Mouse (Mus musculus): Measurements from ENCODE around the gene Fuca2.

The Fuca2 gene

GRCm38 (mm10) chr10:13536706-13537105, 37.4 kb downstream of the Fuca2 start:
- no peak for DNase-seq

GRCm38 (mm10) chr10:13539769-13540333, 40.5 kb downstream of the Fuca2 start:
- DNase-seq: no peak

- no peak for DNase-seq
Observed at GRCm38 (mm10) chr10:13541721-13542120, 42.4 kb downstream of the Fuca2 start.

- peak; percentile 92 for DNase-seq
Observed at GRCm38 (mm10) chr10:13552646-13553497, 53.5 kb downstream of the Fuca2 start, which contains the start of the genes Adat2 and Pex3. Gene Adat2, plus strand, starts transcription at chr10:13552894. Gene Pex3, minus strand, starts transcription at chr10:13553142.

- no peak for DNase-seq
Observed at GRCm38 (mm10) chr10:13553498-13553985, 54.2 kb downstream of the Fuca2 start.

GRCm38 (mm10) chr10:13554316-13554715, 55.0 kb downstream of the Fuca2 start:
- no peak for DNase-seq

GRCm38 (mm10) chr10:13560014-13560674, 60.8 kb downstream of the Fuca2 start:
- DNase-seq: no peak

GRCm38 (mm10) chr10:13564364-13565079, 65.2 kb downstream of the Fuca2 start:
- DNase-seq: peak; percentile 72

GRCm38 (mm10) chr10:13565080-13565448, 65.7 kb downstream of the Fuca2 start:
- no peak for DNase-seq

- DNase-seq: no peak
Observed at GRCm38 (mm10) chr10:13566393-13566792, 67.1 kb downstream of the Fuca2 start.
